Mouse (Mus musculus): ENCODE data around the gene Ofd1. TPM values are rescaled to one million over a fixed set of nuclear protein-coding genes. Genes with fewer than 3 reads are reported as not detected.
A peak's percentile ranks its signal among the peaks of the same experiment; 100 is the strongest.

Ofd1 gene
- polyA plus RNA-seq, 1 experiment from 2014 or later: 9.7 TPM

- H3K27me3 ChIP-seq (ENCODE audit: control insufficient read depth, insufficient read depth, low read length): no peaks in the 10 kb centered on the region
- 65% methylated on average over 2 of the region's 2 CpGs for whole genome bisulfite sequencing
Measured at GRCm38 (mm10) chrX:166353412-166353811, 87.1 kb downstream of the Ofd1 start.

DNA sequence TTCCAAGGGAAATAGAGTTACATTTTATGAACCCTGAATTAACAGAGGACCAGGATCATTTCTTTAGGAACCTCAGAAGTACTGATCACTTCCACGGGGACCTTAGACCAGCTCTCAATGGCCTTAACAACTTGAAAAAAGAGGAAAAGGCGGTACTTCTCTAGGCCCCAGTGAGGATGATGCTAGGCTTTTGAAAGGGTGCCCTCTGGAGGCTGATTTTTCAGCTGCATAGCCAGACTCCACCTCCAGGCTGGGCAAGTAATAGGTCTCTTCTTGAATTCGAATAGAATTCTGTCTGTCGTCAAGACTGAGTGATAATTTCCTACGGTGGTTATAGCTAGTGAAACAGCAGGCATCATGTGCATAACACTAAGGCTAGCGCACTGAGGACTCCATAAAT, 88.7 kb downstream of the Ofd1 start:
- H3K4me2 ChIP-seq (replicated peaks; ENCODE audit: low read depth, low read length): no peak overlapping the region
- no peaks in the 10 kb centered on the region for H3K9me3 ChIP-seq (ENCODE audit: control insufficient read depth, low read length)
- no peak overlapping the region for H3K27ac ChIP-seq (ENCODE audit: low read depth, low read length)
- H3K4me3 ChIP-seq (ENCODE audit: low read length): no peak overlapping the region
- H3K27me3 ChIP-seq (ENCODE audit: control insufficient read depth, insufficient read depth, low read length): no peaks in the 10 kb centered on the region
- no peaks in the 10 kb centered on the region for H3K4me1 ChIP-seq (ENCODE audit: control insufficient read depth, insufficient read depth, low read length)
- WGBS: 33% methylated on average over 6 of the region's 6 CpGs
- no peaks in the 10 kb centered on the region for H3K36me3 ChIP-seq (ENCODE audit: control insufficient read depth, insufficient read depth, low read length)
- no peak for ATAC-seq (ENCODE audit: low FRiP score, low TSS enrichment)
- H3K9ac ChIP-seq (ENCODE audit: low read depth, low read length): no peak overlapping the region

More at GRCm38 (mm10) chrX:166353412-166353811, 87.1 kb downstream of the Ofd1 start:
- H3K36me3 ChIP-seq (ENCODE audit: control insufficient read depth, insufficient read depth, low read length): no peaks in the 10 kb centered on the region
- no peaks in the 10 kb centered on the region for H3K4me1 ChIP-seq (ENCODE audit: control insufficient read depth, insufficient read depth, low read length)
- H3K27ac ChIP-seq (ENCODE audit: low read depth, low read length): no peak overlapping the region
- H3K4me2 ChIP-seq (replicated peaks; ENCODE audit: low read depth, low read length): no peak overlapping the region
- no peak overlapping the region for H3K4me3 ChIP-seq (ENCODE audit: low read length)
- H3K9ac ChIP-seq (ENCODE audit: low read depth, low read length): no peak overlapping the region
- no peak for ATAC-seq (ENCODE audit: low FRiP score, low TSS enrichment)
- no peaks in the 10 kb centered on the region for H3K9me3 ChIP-seq (ENCODE audit: control insufficient read depth, low read length)

GRCm38 (mm10) chrX:166348634-166349033, 91.9 kb downstream of the Ofd1 start:
- H3K4me3 ChIP-seq (ENCODE audit: low read length): no peak overlapping the region
- H3K27ac ChIP-seq (ENCODE audit: low read depth, low read length): no peak overlapping the region
- ATAC-seq (ENCODE audit: low FRiP score, low TSS enrichment): no peak
- H3K36me3 ChIP-seq (ENCODE audit: control insufficient read depth, insufficient read depth, low read length): no peaks in the 10 kb centered on the region
- no peaks in the 10 kb centered on the region for H3K9me3 ChIP-seq (ENCODE audit: control insufficient read depth, low read length)
- no peak overlapping the region for H3K9ac ChIP-seq (ENCODE audit: low read depth, low read length)
- H3K4me2 ChIP-seq (replicated peaks; ENCODE audit: low read depth, low read length): no peak overlapping the region
- WGBS: 84% methylated on average over 4 of the region's 4 CpGs
- no peaks in the 10 kb centered on the region for H3K4me1 ChIP-seq (ENCODE audit: control insufficient read depth, insufficient read depth, low read length)
- H3K27me3 ChIP-seq (ENCODE audit: control insufficient read depth, insufficient read depth, low read length): no peaks in the 10 kb centered on the region

GRCm38 (mm10) chrX:166348086-166348485, 92.4 kb downstream of the Ofd1 start:
- Histone ChIP-seq H3K4me1 (ENCODE audit: control insufficient read depth, insufficient read depth, low read length) (no peaks in the 10 kb centered on the region), H3K4me3 (ENCODE audit: low read length) (no peak overlapping the region), H3K27me3 (ENCODE audit: control insufficient read depth, insufficient read depth, low read length) (no peaks in the 10 kb centered on the region), H3K9me3 (ENCODE audit: control insufficient read depth, low read length) (no peaks in the 10 kb centered on the region), H3K9ac (ENCODE audit: low read depth, low read length) (no peak overlapping the region), H3K4me2 (replicated peaks; ENCODE audit: low read depth, low read length) (no peak overlapping the region), H3K27ac (ENCODE audit: low read depth, low read length) (no peak overlapping the region), H3K36me3 (ENCODE audit: control insufficient read depth, insufficient read depth, low read length) (no peaks in the 10 kb centered on the region)
- no peak for ATAC-seq (ENCODE audit: low FRiP score, low TSS enrichment)
- 83% methylated on average over 6 of the region's 6 CpGs for WGBS

GRCm38 (mm10) chrX:166344228-166345015, 96.1 kb downstream of the Ofd1 start:
- no peak overlapping the region for H3K27ac ChIP-seq (ENCODE audit: low read depth, low read length)
- no peaks in the 10 kb centered on the region for H3K9me3 ChIP-seq (ENCODE audit: control insufficient read depth, low read length)
- ATAC-seq (ENCODE audit: low FRiP score, low TSS enrichment): peak; percentile 55; the same call in 1 of the 2 replicates
- no peaks in the 10 kb centered on the region for H3K36me3 ChIP-seq (ENCODE audit: control insufficient read depth, insufficient read depth, low read length)
- 28% methylated on average over 10 of the region's 10 CpGs for WGBS
- no peaks in the 10 kb centered on the region for H3K27me3 ChIP-seq (ENCODE audit: control insufficient read depth, insufficient read depth, low read length)
- no peaks in the 10 kb centered on the region for H3K4me1 ChIP-seq (ENCODE audit: control insufficient read depth, insufficient read depth, low read length)
- H3K4me2 ChIP-seq (replicated peaks; ENCODE audit: low read depth, low read length): peak overlapping the region; percentile 26
- no peak overlapping the region for H3K9ac ChIP-seq (ENCODE audit: low read depth, low read length)
- peak overlapping the region; percentile 10; the same call in 1 of the 2 replicates for H3K4me3 ChIP-seq (ENCODE audit: low read length)

- no peak for ATAC-seq (ENCODE audit: low FRiP score, low TSS enrichment)
- Histone ChIP-seq H3K27ac (ENCODE audit: low read depth, low read length) (no peak overlapping the region), H3K4me1 (ENCODE audit: control insufficient read depth, insufficient read depth, low read length) (no peaks in the 10 kb centered on the region), H3K9ac (ENCODE audit: low read depth, low read length) (no peak overlapping the region), H3K4me2 (replicated peaks; ENCODE audit: low read depth, low read length) (no peak overlapping the region), H3K9me3 (ENCODE audit: control insufficient read depth, low read length) (no peaks in the 10 kb centered on the region), H3K27me3 (ENCODE audit: control insufficient read depth, insufficient read depth, low read length) (no peaks in the 10 kb centered on the region), H3K4me3 (ENCODE audit: low read length) (no peak overlapping the region), H3K36me3 (ENCODE audit: control insufficient read depth, insufficient read depth, low read length) (no peaks in the 10 kb centered on the region)
- 80% methylated on average over 6 of the region's 6 CpGs for WGBS
Measured at GRCm38 (mm10) chrX:166341795-166342194, 98.7 kb downstream of the Ofd1 start.

Other genes with a start within 250 kb of the Ofd1 start
- 21.4 and 24.1 TPM in 2 replicates for gene Gpm6b, start 201.8 kb downstream of the Ofd1 start, polyA plus RNA-seq (2014; fragmentation: Nextera tagmentation; extraction: Ambion mirVana)
- 23.3 and 28.1 TPM in 2 replicates for gene Trappc2, start 130 bp downstream of the Ofd1 start, polyA plus RNA-seq (2014; fragmentation: Nextera tagmentation; extraction: Ambion mirVana)
- gene Rab9, start 39.2 kb upstream of the Ofd1 start, polyA plus RNA-seq (2014; fragmentation: Nextera tagmentation; extraction: Ambion mirVana): 58.7 and 60.1 TPM in 2 replicates
- 5.7 and 9.9 TPM in 2 replicates for gene Tceanc, start 77.9 kb upstream of the Ofd1 start, polyA plus RNA-seq (2014; fragmentation: Nextera tagmentation; extraction: Ambion mirVana)
- 8.4 TPM in 2 replicates for gene Egfl6, start 145.0 kb upstream of the Ofd1 start, polyA plus RNA-seq (2014; fragmentation: Nextera tagmentation; extraction: Ambion mirVana)

All from kidney, embryonic 14.5 days (tissue).